ENCODE assay signal across 18 mouse cellular contexts in the genomic region with DNA sequence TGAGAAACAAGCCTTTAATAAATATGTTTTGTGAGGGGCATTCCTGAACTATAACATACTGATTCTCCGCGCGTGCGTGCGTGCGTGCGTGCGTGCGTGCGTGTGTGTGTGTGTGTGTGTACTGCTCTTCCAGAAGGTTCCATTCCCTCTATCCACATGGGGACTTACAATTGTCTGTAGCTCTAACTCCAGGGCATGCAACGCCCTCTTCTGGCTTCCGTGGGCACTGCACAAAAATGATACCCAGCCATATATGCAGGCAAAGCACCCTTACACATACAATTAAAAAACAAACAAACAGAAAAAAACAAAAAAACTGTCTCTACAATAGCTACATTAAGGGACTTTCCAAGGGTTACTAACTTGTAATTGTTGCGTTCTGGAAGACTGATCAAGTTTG.
DNase-seq lines count a peak whose midpoint lies in the region; ATAC-seq and TF ChIP-seq lines count a peak whose summit lies in the region.
"Had no signal": no experiment of that assay in that cellular context is flagged by ENCODE, and none has a peak within 500 bp of the region (broad histone marks: within the 10 kb centered on the region; RNA-seq: fewer than 3 reads in every experiment).

No protein-coding gene starts in this region.

- no peak for ATAC-seq in forebrain, postnatal 0 days
- no peak for ATAC-seq in forebrain, embryonic 14.5 days
- ATAC-seq in kidney, embryonic 15.5 days (replicated peaks; ENCODE audit: low FRiP score): no peak
- ATAC-seq: intestine, embryonic 15.5 days had no signal

- peak; percentile 53 for TF ChIP-seq CTCF in forebrain, postnatal 0 days (IDR thresholded peaks at IDR 0.05; ENCODE audit: low read depth)
- peak; percentile 21; the same call in 1 of the 2 replicates for TF ChIP-seq CTCF in testis, adult 2 months (IDR thresholded peaks at IDR 0.05; ENCODE audit: control insufficient read depth, insufficient read depth, insufficient replicate concordance, low read depth, low read length)

- no peaks in the 10 kb centered on the region for H3K4me1 ChIP-seq in forebrain, postnatal 0 days (ENCODE audit: insufficient read depth)
- no peaks in the 10 kb centered on the region for H3K4me1 ChIP-seq in forebrain, embryonic 14.5 days (ENCODE audit: control insufficient read depth, insufficient read depth, low read length)
- H3K4me1 ChIP-seq in kidney, embryonic 15.5 days: no peaks in the 10 kb centered on the region
- no peaks in the 10 kb centered on the region for H3K4me1 ChIP-seq in testis, adult 2 months (ENCODE audit: control insufficient read depth, insufficient read depth, low read length)
- H3K4me1 ChIP-seq: heart, embryonic 12.5 days; hindbrain, embryonic 10.5 days; intestine, embryonic 15.5 days; limb, embryonic 12.5 days had no signal

- no peak for DNase-seq in forebrain, postnatal 0 days
- DNase-seq in forebrain, embryonic 14.5 days (ENCODE audit: low spot score): no peak
- peak; percentile 45 to 48 for DNase-seq in kidney, postnatal 4 days
- no peak for DNase-seq in testis, postnatal 14 days (ENCODE audit: low spot score)
- no peak for DNase-seq in spleen, postnatal 36 days (ENCODE audit: low spot score in 2 of 2)
- no peak for DNase-seq in urinary bladder, adult 18-20 months (ENCODE audit: low spot score in 2 of 2)
- DNase-seq: B cell, adult 2 months; gastrocnemius, postnatal 25 days; lung, adult 2 months; right cerebral cortex, postnatal 25 days; thymus, postnatal 36 days had no signal

- no peak for TF ChIP-seq POLR2A in testis, adult 2 months (IDR thresholded peaks at IDR 0.05; ENCODE audit: control insufficient read depth, low read depth, low read length)

- H3K36me3 ChIP-seq in forebrain, postnatal 0 days (ENCODE audit: insufficient read depth): no peaks in the 10 kb centered on the region; the same call in 1 of the 2 replicates
- no peaks in the 10 kb centered on the region for H3K36me3 ChIP-seq in forebrain, embryonic 14.5 days (ENCODE audit: control insufficient read depth, insufficient read depth, low read length)
- H3K36me3 ChIP-seq in kidney, embryonic 15.5 days: no peaks in the 10 kb centered on the region
- H3K36me3 ChIP-seq in testis, adult 2 months (ENCODE audit: control insufficient read depth, insufficient read depth, low read length): no peaks in the 10 kb centered on the region
- H3K36me3 ChIP-seq: heart, embryonic 12.5 days; hindbrain, embryonic 10.5 days; intestine, embryonic 15.5 days; limb, embryonic 12.5 days had no signal

- H3K9ac ChIP-seq in forebrain, postnatal 0 days: no peak overlapping the region
- no peak overlapping the region for H3K9ac ChIP-seq in forebrain, embryonic 14.5 days (ENCODE audit: low read length)
- H3K9ac ChIP-seq in kidney, embryonic 15.5 days: no peak overlapping the region
- H3K9ac ChIP-seq: heart, embryonic 12.5 days; intestine, embryonic 15.5 days; limb, embryonic 12.5 days had no signal

- no peak overlapping the region for H3K27ac ChIP-seq in forebrain, postnatal 0 days (ENCODE audit: low read depth, low read length)
- H3K27ac ChIP-seq in forebrain, embryonic 14.5 days (ENCODE audit: low read depth, low read length): no peak overlapping the region
- no peak overlapping the region for H3K27ac ChIP-seq in kidney, embryonic 15.5 days
- H3K27ac ChIP-seq in testis, adult 2 months (ENCODE audit: control insufficient read depth, insufficient read depth, low read depth, low read length): no peak overlapping the region
- H3K27ac ChIP-seq: hindbrain, embryonic 10.5 days; intestine, embryonic 15.5 days; limb, embryonic 12.5 days had no signal

- no peaks in the 10 kb centered on the region for H3K9me3 ChIP-seq in forebrain, postnatal 0 days (ENCODE audit: low read length)
- no peaks in the 10 kb centered on the region for H3K9me3 ChIP-seq in forebrain, embryonic 14.5 days (replicated peaks; ENCODE audit: control insufficient read depth, low read length)
- no peaks in the 10 kb centered on the region for H3K9me3 ChIP-seq in kidney, embryonic 15.5 days (replicated peaks)
- H3K9me3 ChIP-seq: heart, embryonic 12.5 days; hindbrain, embryonic 10.5 days; intestine, embryonic 15.5 days; limb, embryonic 12.5 days had no signal

- no peak overlapping the region for H3K4me3 ChIP-seq in forebrain, postnatal 0 days (ENCODE audit: low read depth, low read length)
- H3K4me3 ChIP-seq in forebrain, embryonic 14.5 days (ENCODE audit: low read depth, low read length): no peak overlapping the region
- no peak overlapping the region for H3K4me3 ChIP-seq in kidney, embryonic 15.5 days (replicated peaks)
- H3K4me3 ChIP-seq in testis, adult 2 months (ENCODE audit: control insufficient read depth, low read depth, low read length): no peak overlapping the region
- H3K4me3 ChIP-seq: heart, embryonic 12.5 days; hindbrain, embryonic 10.5 days; intestine, embryonic 15.5 days; limb, embryonic 12.5 days; myocyte had no signal

- WGBS in forebrain, postnatal 0 days: 89% methylated on average over 13 of the region's 13 CpGs
- WGBS in forebrain, embryonic 14.5 days: 87% methylated on average over 13 of the region's 13 CpGs
- 88% methylated on average over 13 of the region's 13 CpGs for WGBS in kidney, embryonic 15.5 days

- H3K27me3 ChIP-seq in forebrain, postnatal 0 days (ENCODE audit: insufficient read depth, low read length): no peaks in the 10 kb centered on the region
- no peaks in the 10 kb centered on the region for H3K27me3 ChIP-seq in forebrain, embryonic 14.5 days (replicated peaks; ENCODE audit: control insufficient read depth, insufficient read depth, low read length)
- H3K27me3 ChIP-seq in kidney, embryonic 15.5 days: no peaks in the 10 kb centered on the region
- H3K27me3 ChIP-seq in testis, adult 2 months (ENCODE audit: control insufficient read depth, insufficient read depth, low read length): no peaks in the 10 kb centered on the region
- H3K27me3 ChIP-seq: intestine, embryonic 15.5 days; limb, embryonic 12.5 days had no signal

- H3K4me2 ChIP-seq in forebrain, postnatal 0 days (ENCODE audit: low read depth): no peak overlapping the region
- H3K4me2 ChIP-seq in forebrain, embryonic 14.5 days (ENCODE audit: low read length): no peak overlapping the region
- no peak overlapping the region for H3K4me2 ChIP-seq in kidney, embryonic 15.5 days
- H3K4me2 ChIP-seq: heart, embryonic 12.5 days; intestine, embryonic 15.5 days; limb, embryonic 12.5 days had no signal

Comparison
In these comparisons a context has a peak if more than half of its experiments do, and no peak if none do; other contexts are left out.
1. DNase-seq: peak in kidney, postnatal 4 days (2 of 2); none in forebrain, postnatal 0 days (single experiment), forebrain, embryonic 14.5 days (single experiment), testis, postnatal 14 days (single experiment), spleen, postnatal 36 days (0 of 2) and urinary bladder, adult 18-20 months (0 of 2).